Mouse (Mus musculus): Measurements from ENCODE around the gene Lig3. TPM values are rescaled to one million over a fixed set of nuclear protein-coding genes. Genes with fewer than 3 reads are reported as not detected.
A peak's percentile ranks its signal among the peaks of the same experiment; 100 is the strongest.

Lig3 gene
- total RNA-seq (2021), result 10 to 100 TPM; 22.3 to 26.1 TPM

DNA sequence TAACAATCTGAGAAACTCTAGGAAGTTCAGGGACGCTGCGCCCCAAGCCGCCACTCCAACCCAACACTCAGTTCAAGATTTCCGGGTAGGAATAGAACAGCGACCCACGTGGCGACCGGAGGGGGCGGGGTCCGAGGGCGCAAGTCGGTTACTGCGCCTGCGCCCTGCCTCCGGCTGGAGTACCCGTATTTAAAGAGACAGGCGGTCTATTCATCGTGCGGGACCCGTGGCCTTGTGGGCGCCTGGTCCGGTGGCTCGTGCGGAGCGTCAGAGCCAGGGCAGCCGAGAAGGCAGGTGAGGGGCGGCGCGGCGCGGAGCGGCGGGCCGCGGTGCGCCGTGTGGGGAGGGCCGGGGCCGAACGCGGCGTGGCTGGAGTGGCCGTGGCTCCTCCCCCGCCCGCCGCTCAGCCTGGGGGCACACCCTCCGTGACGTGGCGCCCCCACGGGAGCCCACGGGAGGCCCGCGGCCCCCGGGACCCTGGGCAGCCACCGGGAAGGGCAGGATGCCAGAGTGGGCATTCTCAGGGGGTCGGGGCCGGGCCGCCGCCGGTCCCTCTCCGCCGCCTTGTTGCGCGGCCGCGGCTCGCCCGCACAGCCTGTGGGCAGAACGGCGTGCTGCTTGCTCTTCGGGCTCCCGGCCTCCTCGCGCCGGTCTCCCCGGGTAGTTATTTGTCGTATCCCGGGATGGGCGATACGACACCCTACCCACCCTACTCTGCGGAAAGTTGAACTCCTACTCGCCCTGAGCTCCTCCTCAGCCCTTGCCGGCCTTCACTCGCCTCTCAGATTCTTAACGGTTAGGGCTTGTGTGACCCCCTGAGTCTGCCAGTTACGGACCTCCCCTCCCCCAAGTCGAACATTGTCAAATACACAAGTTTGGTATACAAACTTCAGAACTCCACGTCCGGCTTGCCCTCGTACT, at the start of gene Lig3:
Gene Lig3 (plus strand): TSS at position 126 of the 921 bp plus-strand sequence.
- peak; percentile 89 to 91 for DNase-seq (ENCODE audit: extremely low spot score in 1 of 2, low spot score in 1 of 2)

DNA sequence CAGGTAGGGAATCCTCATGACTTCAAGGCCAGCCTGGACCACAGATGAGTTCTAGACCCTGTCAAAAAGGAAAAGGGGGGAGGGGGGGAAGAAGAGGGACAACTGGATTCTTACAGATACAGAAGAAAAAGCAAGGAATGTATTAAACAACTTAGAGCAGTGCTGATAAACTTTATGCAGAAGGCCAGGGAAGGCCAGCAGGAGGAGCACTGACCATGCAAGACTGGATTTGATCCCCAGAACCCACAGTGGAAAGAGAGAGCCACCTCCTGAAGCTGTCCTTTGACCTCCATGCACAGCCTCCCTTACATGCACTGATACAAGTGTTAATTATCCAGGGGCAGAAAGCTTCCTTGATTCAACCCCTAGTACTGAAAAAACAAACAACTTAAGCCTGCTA, 46.7 kb upstream of the Lig3 start:
- no peak for DNase-seq (ENCODE audit: extremely low spot score in 1 of 2, low spot score in 1 of 2)

DNA sequence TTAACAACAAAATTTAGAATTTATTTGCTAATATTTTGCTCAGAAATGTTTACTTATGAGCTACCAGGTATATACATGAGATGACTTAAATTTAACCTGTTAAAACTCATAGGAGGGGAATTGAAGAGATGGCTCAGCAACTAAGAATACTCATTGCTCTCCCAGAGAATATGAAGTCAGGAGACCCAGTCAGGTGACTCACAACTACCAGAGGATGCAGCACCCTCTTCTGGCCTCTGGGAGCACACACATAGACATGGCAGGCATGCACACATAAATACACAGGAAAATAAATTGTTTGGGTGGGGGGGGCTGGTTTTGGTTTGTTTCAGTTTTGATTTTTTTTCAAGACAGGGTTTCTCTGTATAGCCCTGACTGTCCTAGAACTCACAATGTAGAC, 41.9 kb upstream of the Lig3 start:
- no peak for DNase-seq (ENCODE audit: extremely low spot score in 1 of 2, low spot score in 1 of 2)

DNA sequence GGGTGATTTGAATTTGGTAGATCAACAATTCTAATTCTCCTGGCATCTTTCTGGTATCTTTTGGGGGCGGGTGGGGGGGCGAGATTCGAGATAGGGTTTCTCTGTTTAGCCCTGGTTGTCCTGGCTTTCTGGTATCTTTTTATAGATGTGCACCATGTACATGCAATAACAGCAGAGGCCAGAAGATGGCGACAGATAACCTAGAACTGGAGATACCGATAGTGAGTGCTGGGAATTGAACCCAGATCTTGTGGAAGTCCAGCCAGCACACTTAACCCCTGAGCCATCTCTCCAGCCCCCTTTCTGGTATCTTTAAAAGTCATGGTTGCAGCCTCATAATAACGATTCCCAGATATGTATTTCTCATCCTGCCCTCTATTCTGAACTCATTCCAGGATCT, 34.8 kb upstream of the Lig3 start:
- peak in 1 of 2 experiments; percentile 22 for DNase-seq (ENCODE audit: extremely low spot score in 1 of 2, low spot score in 1 of 2)

DNA sequence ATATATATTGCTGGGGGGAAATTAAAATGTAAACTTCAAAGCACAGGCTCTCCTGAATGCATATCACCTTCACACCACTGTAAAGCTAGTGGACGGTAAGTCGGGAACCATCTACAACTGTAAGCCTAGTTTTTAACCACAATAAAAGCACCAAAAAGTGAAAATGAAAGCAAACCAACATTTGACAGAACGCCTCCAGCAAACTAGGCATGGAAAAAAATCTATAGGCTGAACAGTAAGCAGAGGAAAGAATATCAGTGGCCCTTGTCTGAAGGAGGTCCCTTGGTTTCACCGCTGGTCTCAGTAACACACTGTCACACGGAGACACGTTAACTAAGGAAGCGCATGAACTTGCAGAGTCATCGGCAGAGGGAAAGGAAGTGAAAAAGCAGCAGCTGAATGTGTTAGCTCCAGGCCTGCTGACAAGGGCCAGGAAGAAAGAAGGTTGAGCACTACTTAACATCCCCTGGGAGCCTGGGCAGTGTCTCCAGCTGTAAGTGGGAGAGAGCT, 34.0 kb upstream of the Lig3 start:
- DNase-seq (ENCODE audit: extremely low spot score in 1 of 2, low spot score in 1 of 2), result no peak

DNA sequence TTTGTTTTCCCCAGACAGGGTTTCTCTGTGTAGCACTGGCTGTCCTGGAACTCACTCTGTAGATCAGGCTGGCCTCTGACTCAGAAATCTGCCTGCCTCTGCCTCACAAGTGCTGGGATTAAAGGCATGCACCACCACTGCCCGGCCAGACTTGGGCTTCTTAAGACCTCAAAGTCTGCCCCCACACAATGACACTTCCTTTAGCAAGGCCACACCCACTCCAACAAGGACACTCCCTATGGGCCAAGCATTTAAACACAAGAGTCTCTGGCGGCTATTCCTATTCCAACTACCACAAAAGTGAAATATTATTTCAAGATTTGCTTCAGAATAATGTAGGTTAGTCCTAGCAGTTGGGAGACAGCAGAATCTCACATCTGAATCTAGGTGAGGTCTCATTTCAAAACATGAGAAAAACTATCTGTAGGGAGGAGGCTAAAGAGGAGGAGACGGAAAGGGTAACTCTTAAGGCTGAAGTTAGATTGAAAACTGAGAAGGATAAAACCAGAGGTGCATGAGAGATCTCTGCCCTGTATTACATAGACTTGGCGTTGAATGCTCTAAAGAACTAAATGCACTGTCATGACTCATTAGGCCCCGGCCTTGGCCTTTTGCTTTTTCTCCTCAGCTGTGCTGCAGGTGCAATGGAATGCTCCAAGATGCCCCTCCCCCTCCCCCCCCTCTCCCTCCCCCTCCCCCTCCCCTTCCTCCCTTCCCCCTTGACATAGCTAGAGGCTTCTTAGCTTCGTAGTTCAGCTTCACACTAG, 28.4 kb upstream of the Lig3 start:
- DNase-seq (ENCODE audit: extremely low spot score in 1 of 2, low spot score in 1 of 2), result no peak

DNA sequence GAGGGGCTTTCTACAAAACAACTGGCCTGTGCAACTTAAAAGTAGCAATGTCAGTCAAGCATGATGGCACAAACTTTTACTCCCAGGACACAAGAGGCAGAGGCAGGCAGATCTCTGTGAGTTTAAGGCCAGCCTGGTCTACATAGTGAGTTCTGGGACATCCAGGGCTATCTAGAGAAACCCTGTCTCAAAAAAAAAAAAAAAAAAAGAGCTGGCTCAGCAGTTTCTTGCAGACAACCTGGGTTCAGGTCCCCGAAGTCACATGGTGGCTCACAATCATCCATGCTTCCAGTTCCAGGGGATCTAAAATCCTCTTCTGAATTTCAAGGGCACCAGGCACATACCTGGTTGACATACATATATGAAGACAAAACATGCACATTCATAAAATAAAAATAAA, 25.0 kb upstream of the Lig3 start:
- DNase-seq (ENCODE audit: extremely low spot score in 1 of 2, low spot score in 1 of 2), result no peak

DNA sequence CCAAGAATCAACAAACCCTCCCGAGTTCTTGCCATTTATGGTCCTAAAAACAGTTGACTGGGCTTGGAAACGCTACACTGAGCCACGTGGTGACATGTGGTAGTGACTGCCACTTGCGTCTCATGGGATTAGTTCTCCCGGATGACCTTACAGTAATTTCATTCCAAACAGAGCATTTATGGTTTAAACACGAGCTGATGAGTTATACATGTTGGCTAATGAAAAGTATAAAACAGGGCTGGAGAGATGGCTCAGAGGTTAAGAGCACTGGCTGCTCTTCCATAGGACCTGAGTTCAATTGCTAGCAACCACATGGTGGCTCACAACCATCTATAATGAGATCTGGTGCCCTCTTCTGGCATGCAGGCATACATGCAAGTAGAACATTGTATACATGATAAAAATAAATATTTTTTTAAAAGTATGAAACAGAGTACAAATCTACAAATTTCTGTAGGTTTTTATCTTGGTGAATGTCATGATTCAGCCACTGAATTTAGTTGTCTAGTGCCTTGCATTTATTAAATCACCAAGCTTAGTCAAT, 18.6 kb upstream of the Lig3 start:
- DNase-seq (ENCODE audit: extremely low spot score in 1 of 2, low spot score in 1 of 2), result no peak

DNA sequence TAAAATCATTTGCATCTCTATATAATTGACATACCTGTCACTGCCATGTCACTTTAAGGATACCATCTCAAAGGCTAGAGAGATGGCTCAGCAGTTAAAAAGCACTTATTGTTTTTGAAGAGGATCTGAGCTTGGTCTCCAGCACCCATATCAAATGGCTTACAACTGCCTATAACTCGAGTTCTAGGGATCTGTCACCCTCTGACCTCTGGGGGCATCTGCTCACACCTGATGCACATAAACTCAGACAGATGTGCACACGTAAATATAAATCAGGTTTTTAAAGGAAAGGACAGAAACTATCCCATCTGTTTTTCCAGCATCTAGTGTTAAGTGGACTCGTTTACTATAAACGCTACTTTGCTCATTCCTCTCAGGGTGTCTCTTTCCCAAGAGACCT, 17.6 kb upstream of the Lig3 start:
- no peak for DNase-seq (ENCODE audit: extremely low spot score in 1 of 2, low spot score in 1 of 2)

DNA sequence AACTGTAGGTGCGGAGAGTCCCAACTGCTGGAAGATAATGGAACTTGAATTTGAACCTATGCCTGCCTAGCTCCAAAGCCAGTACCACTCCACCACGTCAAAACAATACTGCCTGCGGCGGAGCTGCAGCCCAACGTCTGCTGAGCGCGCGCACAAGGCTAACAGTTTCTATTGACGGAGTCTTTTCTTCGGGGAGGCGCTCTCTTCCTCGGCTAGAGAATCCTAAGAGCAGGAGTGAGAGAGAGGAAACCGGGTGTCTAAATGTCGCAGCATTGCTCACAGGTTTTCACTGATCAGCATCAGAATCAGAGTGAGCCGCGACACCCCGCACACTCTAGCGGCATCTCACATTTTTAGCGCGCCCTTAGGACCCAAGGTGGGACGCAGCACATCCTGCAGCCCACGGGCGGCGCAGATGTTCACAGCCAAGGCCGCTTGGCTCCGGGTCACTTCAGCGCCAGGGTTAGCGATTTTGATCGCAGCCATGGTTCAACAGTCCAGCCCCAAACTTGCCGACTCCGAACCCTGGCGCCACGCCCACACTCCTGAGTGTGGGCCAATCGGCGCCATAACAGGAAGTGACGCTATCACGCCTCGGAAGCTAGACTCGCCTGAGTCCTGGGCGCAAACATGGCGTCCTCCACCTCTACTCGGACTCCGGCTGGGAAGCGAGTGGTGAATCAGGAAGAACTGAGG, 17.0 kb upstream of the Lig3 start, which contains the start of the genes Cct6b and Zfp830:
Gene Cct6b (minus strand): TSS at position 580 of the 696 bp plus-strand sequence.
Gene Zfp830 (plus strand): TSS at position 604 of the 696 bp plus-strand sequence.
- DNase-seq (ENCODE audit: extremely low spot score in 1 of 2, low spot score in 1 of 2), result peak; percentile 85 to 92

DNA sequence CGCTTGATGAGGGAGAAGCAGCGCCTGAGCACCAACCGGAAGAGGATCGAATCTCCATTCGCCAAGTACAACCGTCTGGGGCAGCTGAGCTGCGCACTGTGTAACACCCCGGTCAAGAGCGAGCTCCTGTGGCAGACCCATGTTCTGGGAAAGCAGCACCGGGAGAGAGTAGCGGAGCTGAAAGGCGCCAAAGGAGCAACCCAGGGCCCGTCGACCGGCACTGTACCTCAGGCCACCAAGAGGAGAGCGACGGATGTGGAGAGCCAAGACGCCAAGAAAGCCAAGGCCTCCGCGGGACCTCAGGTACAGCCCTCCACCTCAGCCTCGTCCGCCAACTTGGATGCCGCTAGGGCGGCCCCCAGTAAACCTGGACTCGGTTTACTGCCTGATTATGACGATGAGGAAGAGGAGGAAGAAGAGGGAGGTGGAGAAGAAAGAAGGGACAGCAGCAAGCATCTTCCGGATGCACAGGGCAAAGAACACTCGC, 16.4 kb upstream of the Lig3 start:
- no peak for DNase-seq (ENCODE audit: extremely low spot score in 1 of 2, low spot score in 1 of 2)

DNA sequence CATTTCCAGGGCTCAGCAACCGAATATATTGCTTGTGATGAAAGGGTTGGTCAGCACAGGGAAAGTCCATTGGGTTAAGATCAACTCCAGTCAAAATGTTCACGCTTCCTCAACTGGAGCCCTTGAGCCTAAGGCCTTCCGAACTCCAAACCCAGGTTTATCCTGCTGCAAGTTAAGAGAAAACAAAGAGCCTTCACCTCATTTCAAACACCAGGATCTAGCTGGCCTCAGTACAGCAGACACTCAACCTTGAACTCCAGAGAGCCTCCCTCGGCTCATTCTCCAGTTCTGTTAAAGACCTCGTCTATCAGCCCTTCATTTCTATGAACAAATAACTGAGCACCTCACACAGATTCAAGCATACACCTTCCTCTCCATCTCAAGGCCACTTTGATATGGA, 774 bp upstream of the Lig3 start:
- no peak for DNase-seq (ENCODE audit: extremely low spot score in 1 of 2, low spot score in 1 of 2)

DNA sequence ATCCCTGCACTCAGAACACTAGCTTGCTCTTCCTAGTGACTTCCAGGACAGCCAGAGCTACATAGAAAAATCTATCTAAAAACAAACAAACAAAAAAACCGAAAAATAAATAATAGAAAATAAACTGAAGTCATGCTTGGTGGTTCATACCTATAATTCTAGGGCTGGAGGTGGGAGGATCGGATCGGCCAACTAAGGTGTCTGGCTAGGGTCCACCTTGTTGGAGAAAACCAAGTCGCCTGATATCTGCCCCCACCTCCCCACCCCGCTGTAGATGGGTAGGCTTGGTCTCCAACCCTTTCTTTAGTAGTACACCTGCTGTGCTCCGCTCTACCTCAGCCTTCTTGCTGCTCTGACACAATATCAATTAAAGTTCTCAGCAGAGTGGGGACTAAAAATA, 1.3 kb downstream of the Lig3 start:
- no peak for DNase-seq (ENCODE audit: extremely low spot score in 1 of 2, low spot score in 1 of 2)

DNA sequence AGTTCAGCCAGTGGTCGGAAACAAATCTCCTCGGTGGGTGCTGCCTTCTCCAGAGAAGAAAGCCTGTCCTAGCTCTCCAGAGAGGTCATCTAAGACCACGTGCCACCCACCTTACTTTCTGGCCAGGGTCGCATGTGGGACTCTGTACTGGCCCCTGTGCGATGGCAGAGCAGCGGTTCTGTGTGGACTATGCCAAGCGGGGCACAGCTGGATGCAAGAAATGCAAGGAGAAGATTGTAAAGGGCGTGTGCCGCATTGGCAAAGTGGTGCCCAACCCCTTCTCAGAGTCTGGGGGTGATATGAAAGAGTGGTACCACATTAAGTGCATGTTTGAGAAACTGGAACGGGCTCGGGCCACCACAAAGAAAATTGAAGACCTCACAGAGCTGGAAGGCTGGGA, 2.5 kb downstream of the Lig3 start:
- DNase-seq (ENCODE audit: extremely low spot score in 1 of 2, low spot score in 1 of 2), result no peak

DNA sequence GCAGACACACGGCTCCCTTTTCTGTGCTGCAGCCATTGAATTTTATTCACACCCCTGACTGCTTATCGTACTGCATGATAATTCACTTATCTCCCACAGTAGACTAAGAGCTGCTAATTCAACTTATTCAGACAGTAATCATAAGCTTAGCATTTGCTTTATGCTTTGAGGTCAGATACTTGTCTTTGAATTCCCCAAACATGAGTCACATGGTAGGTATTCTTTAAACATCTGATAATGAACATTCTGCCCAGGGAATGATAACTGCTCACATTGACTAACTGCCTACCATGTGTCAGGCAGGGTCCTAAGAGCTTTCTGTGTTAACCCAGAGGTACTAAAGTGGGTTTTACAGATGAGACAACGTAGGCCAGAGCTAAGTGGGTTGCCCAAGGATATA, 25.7 kb downstream of the Lig3 start:
- DNase-seq (ENCODE audit: extremely low spot score in 1 of 2, low spot score in 1 of 2), result no peak

DNA sequence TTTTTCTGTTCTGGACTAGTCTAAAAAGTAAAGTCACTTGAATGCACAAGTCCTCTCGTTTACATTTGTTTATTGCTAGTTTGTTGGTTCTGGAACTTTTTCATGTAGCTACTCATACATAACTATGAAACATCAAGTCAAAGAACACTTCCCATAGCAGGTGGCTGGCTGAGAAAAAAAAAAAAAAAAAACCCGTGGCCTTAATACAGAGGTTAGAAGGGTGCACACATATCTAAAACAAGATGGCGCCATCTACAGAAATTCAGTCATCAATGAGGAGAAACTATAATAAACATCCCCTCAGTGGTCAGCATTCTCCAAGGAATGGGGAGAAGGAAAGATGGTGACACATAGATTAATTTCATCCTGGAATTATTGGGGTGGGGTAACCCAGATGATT, 26.5 kb downstream of the Lig3 start:
- no peak for DNase-seq (ENCODE audit: extremely low spot score in 1 of 2, low spot score in 1 of 2)

DNA sequence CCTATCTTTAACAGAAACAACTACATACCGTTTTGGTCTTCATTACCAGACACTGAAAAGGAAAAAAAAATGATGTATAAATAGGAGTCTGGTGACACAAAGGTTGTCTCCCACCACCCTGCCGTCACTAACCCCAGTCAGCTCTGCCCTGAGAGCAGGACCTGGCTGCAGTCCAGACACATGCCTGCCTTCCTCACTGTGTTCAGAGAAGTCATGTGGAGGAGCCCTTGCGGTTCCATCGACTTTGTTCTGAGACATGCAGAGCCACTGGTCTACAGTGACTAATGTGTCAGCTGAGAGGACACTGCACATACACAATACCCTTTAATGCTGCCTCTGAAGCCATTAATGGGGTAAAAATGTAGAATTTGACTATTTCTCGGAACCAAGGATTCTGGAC, 27.6 kb downstream of the Lig3 start:
- DNase-seq (ENCODE audit: extremely low spot score in 1 of 2, low spot score in 1 of 2), result no peak

DNA sequence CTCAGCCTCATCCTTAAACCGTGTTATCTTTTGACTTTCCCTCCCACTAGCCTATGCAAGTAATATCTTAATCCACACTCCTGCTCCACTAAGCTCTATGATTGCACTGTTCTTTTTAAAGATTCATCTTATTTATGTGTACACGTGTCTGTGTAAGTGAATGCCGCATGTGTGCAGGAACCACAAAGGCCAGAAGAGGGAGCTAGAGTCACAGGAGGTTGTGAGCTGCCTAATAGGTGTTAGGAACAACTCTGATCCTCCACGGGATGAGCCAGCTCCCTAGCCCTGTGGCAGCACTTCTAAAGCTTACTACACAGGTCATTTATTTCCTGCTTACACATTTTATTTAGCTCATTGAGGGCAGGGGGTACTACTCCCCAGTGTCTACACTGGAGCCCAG, 38.4 kb downstream of the Lig3 start:
- peak in 1 of 2 experiments; percentile 46 for DNase-seq (ENCODE audit: extremely low spot score in 1 of 2, low spot score in 1 of 2)

DNA sequence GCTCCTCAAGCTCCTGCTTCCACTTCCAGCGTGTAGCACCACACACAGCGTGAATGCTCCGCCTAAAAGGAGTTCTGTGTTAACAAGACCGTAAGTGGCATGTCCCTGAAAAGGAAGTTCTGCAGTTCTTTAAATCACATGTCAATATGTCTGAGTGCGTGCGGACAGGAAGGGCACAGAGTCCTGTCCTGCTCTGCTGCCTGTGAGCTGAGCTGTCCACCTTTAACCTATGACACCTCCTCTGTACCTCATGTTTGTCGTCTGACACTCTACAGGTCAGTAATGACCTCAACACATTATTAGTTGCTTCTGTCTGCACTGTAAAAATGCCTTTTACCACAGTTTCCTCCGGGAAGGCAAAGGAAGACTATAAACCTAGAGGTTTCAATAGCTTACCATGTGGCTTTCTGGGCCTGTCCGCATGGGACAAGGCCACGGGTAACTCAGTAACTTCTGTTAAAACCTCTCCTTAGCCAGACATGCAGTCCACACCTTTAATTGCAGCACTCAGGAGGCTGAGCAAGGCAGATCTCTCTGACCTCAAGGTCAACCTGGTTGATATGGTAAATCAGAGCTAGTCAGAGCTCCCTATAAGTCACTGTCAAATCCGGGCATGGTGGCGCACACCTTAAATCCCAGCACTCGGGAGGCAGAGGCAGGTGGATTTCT, 40.0 kb downstream of the Lig3 start:
- no peak for DNase-seq (ENCODE audit: extremely low spot score in 1 of 2, low spot score in 1 of 2)

DNA sequence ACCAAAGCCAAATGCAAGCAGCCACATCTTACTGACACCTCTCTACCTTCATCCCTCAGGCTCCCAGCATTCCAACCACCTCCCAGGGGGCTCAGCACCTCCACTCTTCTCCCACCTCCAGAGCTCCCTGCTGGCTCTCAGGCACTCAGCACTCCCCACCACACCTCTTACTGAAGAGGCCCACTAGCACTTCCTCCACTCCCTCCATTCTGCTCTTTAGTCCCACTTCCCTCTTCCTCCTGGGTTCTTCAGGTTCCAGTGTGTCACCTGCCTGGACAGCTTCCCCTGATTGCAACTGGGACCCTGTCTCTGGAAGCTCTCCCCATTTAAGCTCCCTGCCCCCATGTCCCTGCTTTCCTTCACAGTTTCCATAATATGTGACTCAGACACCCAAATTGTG, 45.9 kb downstream of the Lig3 start:
- DNase-seq (ENCODE audit: extremely low spot score in 1 of 2, low spot score in 1 of 2), result no peak

Measured in layer of hippocampus, postnatal 25 days (tissue).